Mouse (Mus musculus) MEL-GATA-1-ER (cell line): ENCODE data around the gene Atf1.

ENCODE experiments used
- DNase-seq: peaks from one replicate; pipeline ENCODE4 v3.0.0-alpha.2; 2012; ENCODE audit warnings: low read depth; ENCODE audit errors: extremely low read depth

Atf1 gene

GRCm38 (mm10) chr15:100304019-100304991 lies 76.7 kb downstream of the Atf1 start, which contains the start of gene Mettl7a1:
TSS of gene Mettl7a1 (plus strand) at chr15:100304140.
- peak; percentile 98 for DNase-seq

- DNase-seq = no peak
Observed at GRCm38 (mm10) chr15:100306201-100306600, 78.6 kb downstream of the Atf1 start.

GRCm38 (mm10) chr15:100307438-100308096 lies 79.9 kb downstream of the Atf1 start:
- DNase-seq = peak; percentile 76
